Mouse (Mus musculus) heart, postnatal 0 days (tissue): Measurements from ENCODE around the gene Upk1b. TPM values are rescaled to one million over a fixed set of nuclear protein-coding genes. Genes with fewer than 3 reads are reported as not detected.
A peak's percentile ranks its signal among the peaks of the same experiment; 100 is the strongest.

Experiments
- ATAC-seq: fragments of 200-750 bp; cut with Nextera tagmentation; 2 replicates; pipeline ENCODE4 v1.8.0; 2017; ENCODE audit warnings: low read depth, moderate number of reproducible peaks, moderate library complexity; ENCODE audit not compliant: insufficient read depth
- DNase-seq: peaks from one replicate; pipeline ENCODE4 v3.0.0-alpha.2; 2016; ENCODE audit warnings: low spot score
- H3K27ac ChIP-seq: fragments of 300-500 bp; sonication (generic); 2 replicates; pipeline ENCODE4 v1.5.1; 2014; ENCODE audit warnings: low read depth, mild to moderate bottlenecking
- H3K27me3 ChIP-seq: fragments of 300-500 bp; sonication (generic); 2 replicates; pipeline ENCODE4 v1.6.1; 2014; ENCODE audit warnings: low read length, mixed read lengths; ENCODE audit not compliant: control insufficient read depth, insufficient read depth
- H3K36me3 ChIP-seq: fragments of 300-500 bp; sonication (generic); replicated peaks from 2 replicates; pipeline ENCODE4 v1.6.1; 2014; ENCODE audit warnings: low read length, mixed read lengths; ENCODE audit not compliant: control insufficient read depth, insufficient read depth
- H3K4me1 ChIP-seq: fragments of 300-500 bp; sonication (generic); 2 replicates; pipeline ENCODE4 v1.6.1; 2014; ENCODE audit warnings: antibody characterized with exemption; ENCODE audit not compliant: control insufficient read depth, insufficient read depth
- H3K4me2 ChIP-seq: fragments of 300-500 bp; sonication (generic); 2 replicates; pipeline ENCODE4 v1.6.1; 2014; ENCODE audit warnings: low read depth, mild to moderate bottlenecking, low read length, moderate library complexity
- H3K4me3 ChIP-seq: fragments of 300-500 bp; sonication (generic); 2 replicates; pipeline ENCODE4 v1.5.1; 2014; ENCODE audit warnings: low read depth, low read length
- H3K9ac ChIP-seq: fragments of 300-500 bp; sonication (generic); replicated peaks from 2 replicates; pipeline ENCODE4 v1.6.1; 2014; ENCODE audit warnings: low read depth, low read length, mixed read lengths
- H3K9me3 ChIP-seq: fragments of 300-500 bp; sonication (generic); replicated peaks from 2 replicates; pipeline ENCODE4 v1.6.1; 2016; ENCODE audit warnings: low read length; ENCODE audit not compliant: control insufficient read depth
- CTCF ChIP-seq: IDR thresholded peaks from 2 replicates; pipeline ENCODE4 v1.5.1; 2016; ENCODE audit warnings: antibody characterized with exemption, control low read depth, low read depth
- EP300 ChIP-seq: IDR thresholded peaks from 2 replicates; pipeline ENCODE4 v1.6.1; 2016; ENCODE audit warnings: antibody characterized with exemption, low read depth
- WGBS: fragments of 180-500 bp; shearing (Covaris S2); extraction: QIAGEN DNeasy Blood & Tissue Kit; methylation state at CpG from one replicate; pipeline ENCODE4 v1.1.7; 2014; 5-methylcytosine and 5-hydroxymethylcytosine counted together
- polyA plus RNA-seq: library from polyadenylated mRNA; unstranded; fragments of >200 nt; fragmentation: Nextera tagmentation; extraction: Ambion mirVana; gene quantifications from 2 replicates; pipeline ENCODE4 v1.2.1, GENCODE M21; 2015
- total RNA-seq: library from RNA; depleted of rRNA; stranded (reverse); fragments of >200 nt; gene quantifications from 2 replicates; pipeline ENCODE4 v1.2.3, GENCODE M21; 2014; ENCODE audit warnings: low replicate concordance

The Upk1b gene
- total and polyA plus RNA-seq, 2 experiments from 2014 or later = 13.9 to 75.5 TPM

DNA sequence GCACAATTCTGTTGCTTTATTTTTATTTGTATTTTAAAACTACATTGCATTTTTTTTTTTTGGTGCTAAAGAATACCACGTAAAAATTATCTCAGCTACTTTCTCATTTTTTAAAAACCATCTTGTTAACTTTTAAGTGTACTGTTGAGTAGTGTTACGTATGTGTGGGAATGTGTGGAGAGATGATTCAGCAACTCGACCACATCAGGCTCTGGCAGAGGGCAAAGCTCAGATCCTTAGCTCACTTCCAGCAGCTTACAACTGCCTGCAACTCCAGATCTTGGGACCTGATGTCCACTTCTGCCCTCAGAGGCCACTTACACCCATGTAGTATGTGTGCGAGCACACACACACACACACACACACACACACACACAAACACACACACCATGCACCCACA lies 43.6 kb downstream of the Upk1b start:
- 54% methylated on average over 4 of the region's 4 CpGs for WGBS
- Histone ChIP-seq H3K4me3 (no peak overlapping the region), H3K9me3 (no peaks in the 10 kb centered on the region), H3K27me3 (no peaks in the 10 kb centered on the region), H3K4me1 (0 out of 2 replicates have a peak, but pooled peaks cover 11% of the 10 kb centered on the region), H3K36me3 (peaks cover 18% of the 10 kb centered on the region; the same call in 1 of the 2 replicates), H3K27ac (peak overlapping the region; percentile 30; the same call in 1 of the 2 replicates), H3K9ac (no peak overlapping the region), H3K4me2 (no peak overlapping the region)
- DNase-seq = no peak
- ATAC-seq = no peak
- no peak for TF ChIP-seq CTCF
- TF ChIP-seq EP300 = no peak

DNA sequence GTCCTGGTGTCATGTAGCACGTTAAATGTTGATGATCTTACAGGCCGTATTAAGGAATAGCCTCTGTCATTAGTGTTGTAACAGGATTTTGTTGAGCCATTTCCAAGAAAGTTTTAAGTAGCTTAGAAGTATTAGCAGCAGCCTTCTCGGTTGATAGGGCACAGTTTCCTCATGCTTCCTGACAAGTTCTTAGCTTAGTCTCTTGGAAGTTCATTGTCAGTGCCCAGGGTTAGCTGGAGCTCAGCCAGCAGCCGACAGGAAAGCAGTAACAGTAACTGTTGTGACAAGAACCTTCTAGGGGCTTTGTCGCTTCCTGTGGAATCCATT lies 44.0 kb downstream of the Upk1b start:
- no peaks in the 10 kb centered on the region for H3K9me3 ChIP-seq
- ATAC-seq (no peak), DNase-seq (peak; percentile 15)
- no peak for TF ChIP-seq EP300
- no peak for TF ChIP-seq CTCF
- peaks cover 18% of the 10 kb centered on the region; the same call in 1 of the 2 replicates for H3K36me3 ChIP-seq
- no peak overlapping the region for H3K4me3 ChIP-seq
- no peaks in the 10 kb centered on the region for H3K27me3 ChIP-seq
- WGBS = 21% methylated on average over 5 of the region's 5 CpGs
- H3K9ac ChIP-seq = no peak overlapping the region
- H3K4me2 ChIP-seq = no peak overlapping the region
- H3K4me1 ChIP-seq = 0 out of 2 replicates have a peak, but pooled peaks cover 8% of the 10 kb centered on the region
- H3K27ac ChIP-seq = peak overlapping the region; percentile 30

DNA sequence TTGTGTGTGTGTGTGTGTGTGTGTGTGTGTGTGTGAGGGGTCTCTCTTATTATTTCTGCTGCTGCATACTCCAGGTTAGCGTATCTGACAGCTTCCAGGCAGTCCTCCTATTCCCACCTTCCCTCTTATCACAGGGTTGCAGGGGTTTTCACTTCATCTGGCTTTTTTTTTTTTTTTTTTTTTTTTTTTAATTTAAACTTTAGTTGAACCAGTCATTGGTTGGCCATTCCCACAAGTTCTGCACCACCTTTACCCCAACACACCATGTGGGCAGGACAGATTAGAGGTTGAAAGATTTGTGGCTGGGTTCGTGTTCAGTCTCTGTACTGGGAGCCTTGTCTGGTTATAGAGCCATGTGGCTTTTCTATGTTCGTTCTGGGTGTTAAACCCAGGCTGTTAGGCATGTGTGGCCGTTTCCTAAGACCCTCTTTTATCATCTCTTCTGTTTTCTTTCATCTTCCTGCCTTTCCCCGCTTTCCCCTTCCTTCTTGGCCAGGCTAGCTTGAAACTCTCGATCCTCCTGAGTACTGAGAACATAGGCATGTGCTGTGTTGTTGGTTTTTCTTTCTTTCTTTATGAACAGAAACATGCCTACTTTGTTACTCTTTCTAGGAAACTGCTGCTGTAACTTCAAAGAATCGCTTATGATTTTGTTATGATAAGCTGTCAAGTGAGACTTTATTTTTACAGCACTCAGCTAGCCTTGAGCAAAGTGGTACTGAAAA lies 44.5 kb downstream of the Upk1b start:
- no peak for ATAC-seq
- H3K4me2 ChIP-seq = no peak overlapping the region
- TF ChIP-seq CTCF (no peak), EP300 (no peak)

DNA sequence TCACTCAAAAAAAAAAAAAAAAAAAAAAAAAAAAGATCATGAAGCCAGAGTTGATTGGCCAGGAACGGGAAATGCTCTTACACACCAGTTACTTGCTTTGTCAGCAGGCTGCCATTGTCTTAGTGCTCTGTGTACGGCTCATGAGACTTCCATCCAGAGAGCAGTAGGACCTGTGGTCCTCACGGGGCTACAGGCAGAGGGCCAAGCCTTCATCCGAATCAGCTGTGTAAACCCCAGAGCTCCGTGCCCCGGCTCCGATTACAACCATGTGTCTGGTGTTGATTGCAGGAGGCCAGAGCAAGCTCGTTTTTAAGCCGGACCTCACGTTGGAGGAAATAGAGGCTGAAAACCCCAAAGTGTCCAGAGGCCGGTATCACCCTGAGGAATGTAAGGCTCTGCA lies 46.5 kb downstream of the Upk1b start:
- H3K4me1 ChIP-seq = 0 out of 2 replicates have a peak, but pooled peaks cover 8% of the 10 kb centered on the region

More for the DNA sequence above, 44.5 kb downstream of the Upk1b start:
- no peak for DNase-seq
- Histone ChIP-seq H3K36me3 (peaks cover 16% of the 10 kb centered on the region; the same call in 1 of the 2 replicates), H3K9ac (no peak overlapping the region), H3K27ac (peak overlapping the region; percentile 30), H3K4me3 (no peak overlapping the region), H3K4me1 (0 out of 2 replicates have a peak, but pooled peaks cover 8% of the 10 kb centered on the region), H3K9me3 (no peaks in the 10 kb centered on the region), H3K27me3 (no peaks in the 10 kb centered on the region)
- WGBS = 54% methylated on average over 7 of the region's 7 CpGs

DNA sequence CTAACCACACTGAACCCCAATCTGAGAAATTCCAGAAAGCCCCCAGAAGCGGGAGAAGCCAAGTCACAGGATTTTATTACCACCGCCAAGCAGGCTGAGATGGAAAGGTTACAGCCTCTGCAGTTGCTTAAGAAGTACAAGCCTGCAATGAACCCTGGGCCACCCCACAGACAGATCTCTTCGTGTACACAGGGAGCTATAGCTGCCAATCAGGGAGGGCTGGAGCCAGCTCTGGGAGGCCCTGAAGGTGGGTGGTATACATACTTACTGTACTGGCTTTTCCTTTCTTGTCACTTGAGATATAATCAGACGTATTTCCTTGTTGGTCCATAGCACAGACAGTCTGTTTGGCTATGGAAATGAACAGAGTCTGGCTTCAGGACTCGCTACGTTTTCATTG lies 49.3 kb downstream of the Upk1b start:
- Histone ChIP-seq H3K36me3 (0 out of 2 replicates have a peak, but pooled peaks cover 3% of the 10 kb centered on the region), H3K4me3 (no peak overlapping the region), H3K27ac (no peak overlapping the region), H3K4me1 (no peaks in the 10 kb centered on the region), H3K9ac (no peak overlapping the region), H3K27me3 (no peaks in the 10 kb centered on the region), H3K4me2 (no peak overlapping the region), H3K9me3 (no peaks in the 10 kb centered on the region)
- no peak for DNase-seq
- no peak for ATAC-seq
- 74% methylated on average over 6 of the region's 6 CpGs for WGBS
- TF ChIP-seq CTCF = no peak

More for the DNA sequence above, 46.5 kb downstream of the Upk1b start:
- ATAC-seq (peak; percentile 43; the same call in 1 of the 2 replicates), DNase-seq (peak; percentile 46)
- no peak overlapping the region for H3K4me2 ChIP-seq
- H3K27me3 ChIP-seq = no peaks in the 10 kb centered on the region
- H3K36me3 ChIP-seq = 0 out of 2 replicates have a peak, but pooled peaks cover 7% of the 10 kb centered on the region
- H3K27ac ChIP-seq = no peak overlapping the region
- no peaks in the 10 kb centered on the region for H3K9me3 ChIP-seq
- no peak overlapping the region for H3K9ac ChIP-seq
- WGBS = 35% methylated on average over 11 of the region's 11 CpGs
- no peak overlapping the region for H3K4me3 ChIP-seq
- no peak for TF ChIP-seq EP300
- TF ChIP-seq CTCF = no peak
